Mouse (Mus musculus): ENCODE results near the gene Rlim. TPM values are rescaled to one million over a fixed set of nuclear protein-coding genes. Genes with fewer than 3 reads are reported as not detected.
A peak's percentile ranks its signal among the peaks of the same experiment; 100 is the strongest.

The Rlim gene
- polyA plus RNA-seq, 1 experiment from 2014 or later, result 20.2 TPM

DNA sequence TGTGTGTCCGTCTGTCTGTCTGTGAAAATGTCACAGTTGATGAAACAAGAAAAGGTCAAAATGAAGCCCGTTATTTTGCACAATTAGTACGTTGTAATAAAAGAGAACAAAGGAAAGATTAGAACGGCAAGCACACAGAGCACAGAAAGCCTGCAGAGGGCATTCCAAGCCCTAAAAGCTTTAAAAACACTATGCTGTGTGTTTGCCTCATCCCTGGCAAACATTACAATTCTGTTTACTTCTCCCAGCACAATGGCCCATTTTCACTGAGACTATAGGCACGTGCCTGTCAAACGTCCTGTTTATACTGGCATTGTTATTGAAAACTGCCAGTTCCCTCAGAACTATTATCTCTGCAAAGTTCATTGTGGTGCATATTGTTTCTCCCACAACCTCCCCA is 5.1 kb upstream of the Rlim start:
- H3K36me3 ChIP-seq (ENCODE audit: control insufficient read depth, insufficient read depth, low read length), result no peaks in the 10 kb centered on the region
- H3K4me3 ChIP-seq (ENCODE audit: low read length), result no peak overlapping the region
- no peak overlapping the region for H3K4me2 ChIP-seq (ENCODE audit: low read length)
- WGBS, result 18% methylated on average over 6 of the region's 6 CpGs
- H3K9me3 ChIP-seq (ENCODE audit: control insufficient read depth, low read length), result no peaks in the 10 kb centered on the region
- peaks cover 2% of the 10 kb centered on the region for H3K27me3 ChIP-seq (replicated peaks; ENCODE audit: control insufficient read depth, insufficient read depth, low read length)
- no peak overlapping the region for H3K9ac ChIP-seq (ENCODE audit: low read depth, low read length)
- ATAC-seq, result no peak
- H3K4me1 ChIP-seq (ENCODE audit: control insufficient read depth, insufficient read depth, low read depth, low read length), result no peaks in the 10 kb centered on the region
- no peak overlapping the region for H3K27ac ChIP-seq (ENCODE audit: low read depth, low read length)

DNA sequence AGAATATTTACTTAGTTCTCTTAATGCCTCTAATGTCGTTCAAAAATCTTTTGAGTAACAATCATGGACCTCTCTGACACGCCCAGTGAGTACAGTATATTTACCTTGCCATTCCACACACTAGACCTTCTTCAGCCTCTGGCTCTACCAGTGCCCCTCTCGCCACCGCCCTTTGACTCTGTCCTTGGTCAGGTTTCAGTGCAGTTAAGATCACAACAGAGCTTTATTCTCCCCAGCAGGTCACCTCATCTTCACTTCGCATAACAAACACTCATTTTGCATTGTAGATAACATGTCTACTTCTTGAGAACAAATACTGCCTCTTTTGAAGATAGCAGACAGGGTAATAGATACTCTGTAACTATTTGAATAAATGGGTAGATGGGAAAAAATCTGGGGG is 3.9 kb upstream of the Rlim start:
- H3K4me3 ChIP-seq (ENCODE audit: low read length), result no peak overlapping the region
- H3K27ac ChIP-seq (ENCODE audit: low read depth, low read length), result no peak overlapping the region
- H3K36me3 ChIP-seq (ENCODE audit: control insufficient read depth, insufficient read depth, low read length), result no peaks in the 10 kb centered on the region
- no peaks in the 10 kb centered on the region for H3K9me3 ChIP-seq (ENCODE audit: control insufficient read depth, low read length)
- H3K4me2 ChIP-seq (ENCODE audit: low read length), result no peak overlapping the region
- H3K9ac ChIP-seq (ENCODE audit: low read depth, low read length), result no peak overlapping the region
- H3K27me3 ChIP-seq (replicated peaks; ENCODE audit: control insufficient read depth, insufficient read depth, low read length), result peaks cover 2% of the 10 kb centered on the region
- ATAC-seq, result no peak
- H3K4me1 ChIP-seq (ENCODE audit: control insufficient read depth, insufficient read depth, low read depth, low read length), result no peaks in the 10 kb centered on the region
- 26% methylated on average over 5 of the region's 5 CpGs for WGBS

DNA sequence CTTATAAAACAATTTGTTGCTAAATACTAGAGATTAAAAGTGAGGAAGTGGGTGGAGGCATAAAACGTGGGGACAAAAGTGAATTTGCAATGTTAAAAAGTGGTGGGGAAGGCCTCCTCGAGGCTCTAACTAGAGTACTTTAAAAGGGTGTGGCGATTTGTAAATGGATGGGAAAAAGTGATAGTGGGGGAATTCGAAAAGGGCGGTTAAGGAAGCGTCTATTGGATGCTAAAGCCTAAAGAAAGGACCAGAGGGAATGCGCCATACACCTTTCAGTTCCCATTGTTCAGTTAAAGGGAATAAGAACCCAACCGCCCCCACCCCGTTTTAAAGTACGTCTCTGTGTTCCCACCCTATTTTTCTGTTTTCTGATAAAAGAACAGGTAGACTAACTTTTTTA is 722 bp upstream of the Rlim start:
- Histone ChIP-seq H3K9me3 (ENCODE audit: control insufficient read depth, low read length) (no peaks in the 10 kb centered on the region), H3K4me2 (ENCODE audit: low read length) (peak overlapping the region; percentile 54), H3K4me3 (ENCODE audit: low read length) (peak overlapping the region; percentile 72), H3K4me1 (ENCODE audit: control insufficient read depth, insufficient read depth, low read depth, low read length) (peaks cover 2% of the 10 kb centered on the region; the same call in 1 of the 2 replicates), H3K36me3 (ENCODE audit: control insufficient read depth, insufficient read depth, low read length) (no peaks in the 10 kb centered on the region), H3K27me3 (replicated peaks; ENCODE audit: control insufficient read depth, insufficient read depth, low read length) (no peaks in the 10 kb centered on the region; the same call in 1 of the 2 replicates), H3K9ac (ENCODE audit: low read depth, low read length) (no peak overlapping the region), H3K27ac (ENCODE audit: low read depth, low read length) (peak overlapping the region; percentile 75)
- ATAC-seq, result no peak
- WGBS, result 79% methylated on average over 10 of the region's 10 CpGs

DNA sequence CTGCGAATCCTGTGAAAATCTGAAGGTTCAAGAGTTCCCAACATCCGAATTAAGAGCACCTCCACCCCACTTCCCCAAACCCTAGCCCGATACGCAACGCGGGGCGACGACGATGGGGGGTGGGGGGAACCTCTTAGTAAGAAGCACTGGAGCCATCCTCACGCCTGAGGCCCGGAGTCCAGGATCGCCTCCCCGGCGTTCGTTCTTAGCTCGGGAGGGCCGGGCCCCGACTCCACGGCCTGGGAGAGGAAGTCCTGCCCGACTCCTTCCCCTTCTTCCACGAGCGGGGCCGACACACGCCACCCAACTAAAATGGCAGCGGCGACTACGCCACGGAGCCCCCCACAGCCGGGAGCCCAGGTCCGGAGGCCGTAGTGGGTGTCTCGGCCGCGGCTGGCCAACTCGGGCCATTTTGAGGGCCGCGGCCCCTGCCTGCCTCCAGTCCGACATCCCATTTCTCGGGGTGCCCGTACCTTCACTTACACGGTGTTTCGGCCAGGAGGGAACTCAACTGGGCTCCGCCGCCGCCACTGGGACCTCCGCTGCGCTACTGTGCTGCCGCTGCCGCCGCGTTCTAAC is 405 bp downstream of the Rlim start:
- WGBS, result 7% methylated on average over 36 of the region's 51 CpGs
- peak overlapping the region; percentile 91 for H3K27ac ChIP-seq (ENCODE audit: low read depth, low read length)
- peak overlapping the region; percentile 72 for H3K4me3 ChIP-seq (ENCODE audit: low read length)
- H3K9ac ChIP-seq (ENCODE audit: low read depth, low read length), result peak overlapping the region; percentile 80
- peaks cover 2% of the 10 kb centered on the region; the same call in 1 of the 2 replicates for H3K4me1 ChIP-seq (ENCODE audit: control insufficient read depth, insufficient read depth, low read depth, low read length)
- peak overlapping the region; percentile 59 for H3K4me2 ChIP-seq (ENCODE audit: low read length)
- no peaks in the 10 kb centered on the region for H3K9me3 ChIP-seq (ENCODE audit: control insufficient read depth, low read length)
- H3K36me3 ChIP-seq (ENCODE audit: control insufficient read depth, insufficient read depth, low read length), result no peaks in the 10 kb centered on the region
- H3K27me3 ChIP-seq (replicated peaks; ENCODE audit: control insufficient read depth, insufficient read depth, low read length), result no peaks in the 10 kb centered on the region; the same call in 1 of the 2 replicates
- no peak; the same call in 1 of the 2 replicates for ATAC-seq

DNA sequence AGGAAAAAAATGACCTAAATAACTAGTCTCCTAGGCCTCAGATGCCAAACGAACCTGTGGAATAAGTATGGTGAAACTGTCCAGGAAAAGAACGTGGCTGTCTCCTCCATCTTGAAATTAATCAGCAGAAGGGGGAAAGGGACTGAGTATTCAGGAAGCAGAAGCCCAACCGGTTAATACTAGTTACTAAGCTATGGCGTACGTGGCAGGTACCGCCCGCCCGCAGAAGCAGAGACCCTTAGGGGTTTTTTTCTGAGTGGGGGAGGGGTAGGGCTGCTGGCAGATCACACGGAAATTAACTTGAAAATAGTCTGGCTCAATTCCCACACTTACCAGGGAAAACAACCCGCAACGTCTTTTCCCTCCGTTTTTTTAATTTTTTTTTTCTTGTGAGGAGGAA is 1.0 kb downstream of the Rlim start:
- WGBS, result 17% methylated on average over 12 of the region's 12 CpGs

DNA sequence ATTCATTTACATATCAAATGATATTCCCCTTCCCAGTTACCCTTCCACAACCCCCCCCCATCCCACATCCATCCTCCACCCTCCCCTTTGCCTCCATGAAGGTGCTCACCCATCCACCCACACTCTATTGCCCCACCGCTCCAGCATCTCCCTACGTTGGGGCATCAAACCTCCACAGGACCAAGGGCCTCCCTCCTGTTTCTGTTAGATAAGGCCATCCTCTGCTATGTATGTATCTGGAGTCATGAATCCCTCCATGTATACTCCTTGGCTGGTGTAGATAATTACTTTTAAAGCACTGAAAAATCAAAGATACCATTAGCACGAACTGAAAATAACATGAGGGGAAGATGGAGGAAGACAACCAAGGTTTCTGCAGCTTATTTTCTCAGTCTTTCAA is 41.4 kb downstream of the Rlim start:
- H3K4me1 ChIP-seq (ENCODE audit: control insufficient read depth, insufficient read depth, low read depth, low read length), result no peaks in the 10 kb centered on the region
- H3K4me2 ChIP-seq (ENCODE audit: low read length), result no peak overlapping the region
- no peaks in the 10 kb centered on the region for H3K36me3 ChIP-seq (ENCODE audit: control insufficient read depth, insufficient read depth, low read length)
- no peak for ATAC-seq
- no peak overlapping the region for H3K4me3 ChIP-seq (ENCODE audit: low read length)
- WGBS, result 89% methylated on average over 3 of the region's 3 CpGs
- no peak overlapping the region for H3K27ac ChIP-seq (ENCODE audit: low read depth, low read length)
- no peaks in the 10 kb centered on the region for H3K9me3 ChIP-seq (ENCODE audit: control insufficient read depth, low read length)
- H3K27me3 ChIP-seq (replicated peaks; ENCODE audit: control insufficient read depth, insufficient read depth, low read length), result peaks cover 2% of the 10 kb centered on the region; the same call in 1 of the 2 replicates
- H3K9ac ChIP-seq (ENCODE audit: low read depth, low read length), result no peak overlapping the region

More for the DNA sequence above, 1.0 kb downstream of the Rlim start:
- Histone ChIP-seq H3K9me3 (ENCODE audit: control insufficient read depth, low read length) (no peaks in the 10 kb centered on the region), H3K4me3 (ENCODE audit: low read length) (peak overlapping the region; percentile 72), H3K9ac (ENCODE audit: low read depth, low read length) (peak overlapping the region; percentile 80), H3K4me2 (ENCODE audit: low read length) (peak overlapping the region; percentile 59), H3K27ac (ENCODE audit: low read depth, low read length) (peak overlapping the region; percentile 44; the same call in 1 of the 2 replicates), H3K27me3 (replicated peaks; ENCODE audit: control insufficient read depth, insufficient read depth, low read length) (no peaks in the 10 kb centered on the region; the same call in 1 of the 2 replicates), H3K4me1 (ENCODE audit: control insufficient read depth, insufficient read depth, low read depth, low read length) (peaks cover 2% of the 10 kb centered on the region; the same call in 1 of the 2 replicates), H3K36me3 (ENCODE audit: control insufficient read depth, insufficient read depth, low read length) (no peaks in the 10 kb centered on the region)
- no peak for ATAC-seq

DNA sequence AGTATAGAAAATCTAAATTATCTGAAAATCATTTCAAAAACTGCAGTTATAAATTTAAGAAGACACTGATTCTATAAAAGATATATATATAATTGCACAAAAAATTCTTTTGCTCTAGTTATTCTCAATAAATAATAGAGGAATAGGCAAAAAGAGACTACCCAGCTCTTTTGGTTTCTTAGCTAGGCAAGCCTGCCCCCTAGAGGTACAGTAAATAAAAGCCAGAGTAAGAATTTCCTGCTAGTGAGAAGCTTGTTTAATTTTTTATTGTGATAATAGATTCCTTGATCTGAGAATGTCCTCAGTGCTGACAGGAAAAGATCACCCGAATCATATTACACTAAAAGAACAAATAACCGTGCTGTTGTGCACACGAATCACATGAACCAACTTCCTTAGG is 43.8 kb downstream of the Rlim start:
- 15% methylated on average over 3 of the region's 3 CpGs for WGBS
- H3K27me3 ChIP-seq (replicated peaks; ENCODE audit: control insufficient read depth, insufficient read depth, low read length), result 0 out of 2 replicates have a peak, but pooled peaks cover 2% of the 10 kb centered on the region
- no peak overlapping the region for H3K9ac ChIP-seq (ENCODE audit: low read depth, low read length)

DNA sequence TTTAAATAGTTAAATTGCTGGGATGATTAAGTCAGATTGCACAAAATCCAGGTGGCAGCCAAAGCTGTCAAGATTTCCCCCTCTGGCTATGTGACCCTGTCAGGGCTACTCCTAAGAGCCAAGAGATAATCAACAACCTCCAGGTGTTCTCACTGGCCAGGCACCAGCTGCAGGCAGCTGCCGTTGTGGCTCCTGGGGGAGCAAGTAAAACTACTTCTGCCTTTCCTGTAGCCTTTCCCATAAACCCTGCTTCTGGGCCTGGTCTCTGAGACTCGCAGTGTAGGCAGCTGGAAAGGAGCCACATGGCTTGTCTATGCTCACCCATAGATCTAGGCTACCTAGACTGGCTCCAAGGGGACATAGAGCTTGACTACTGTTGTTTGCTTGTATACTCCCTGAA is 58.6 kb downstream of the Rlim start:
- no peak for ATAC-seq
- Histone ChIP-seq H3K27ac (ENCODE audit: low read depth, low read length) (no peak overlapping the region), H3K36me3 (ENCODE audit: control insufficient read depth, insufficient read depth, low read length) (no peaks in the 10 kb centered on the region), H3K4me2 (ENCODE audit: low read length) (no peak overlapping the region), H3K9me3 (ENCODE audit: control insufficient read depth, low read length) (no peaks in the 10 kb centered on the region), H3K4me3 (ENCODE audit: low read length) (no peak overlapping the region), H3K4me1 (ENCODE audit: control insufficient read depth, insufficient read depth, low read depth, low read length) (no peaks in the 10 kb centered on the region), H3K27me3 (replicated peaks; ENCODE audit: control insufficient read depth, insufficient read depth, low read length) (peaks cover 8% of the 10 kb centered on the region), H3K9ac (ENCODE audit: low read depth, low read length) (no peak overlapping the region)
- WGBS, result 58% methylated on average over 2 of the region's 2 CpGs

More for the DNA sequence above, 43.8 kb downstream of the Rlim start:
- no peaks in the 10 kb centered on the region for H3K4me1 ChIP-seq (ENCODE audit: control insufficient read depth, insufficient read depth, low read depth, low read length)
- no peak overlapping the region for H3K4me3 ChIP-seq (ENCODE audit: low read length)
- no peak for ATAC-seq
- H3K36me3 ChIP-seq (ENCODE audit: control insufficient read depth, insufficient read depth, low read length), result no peaks in the 10 kb centered on the region
- H3K4me2 ChIP-seq (ENCODE audit: low read length), result no peak overlapping the region
- H3K27ac ChIP-seq (ENCODE audit: low read depth, low read length), result no peak overlapping the region
- H3K9me3 ChIP-seq (ENCODE audit: control insufficient read depth, low read length), result no peaks in the 10 kb centered on the region

DNA sequence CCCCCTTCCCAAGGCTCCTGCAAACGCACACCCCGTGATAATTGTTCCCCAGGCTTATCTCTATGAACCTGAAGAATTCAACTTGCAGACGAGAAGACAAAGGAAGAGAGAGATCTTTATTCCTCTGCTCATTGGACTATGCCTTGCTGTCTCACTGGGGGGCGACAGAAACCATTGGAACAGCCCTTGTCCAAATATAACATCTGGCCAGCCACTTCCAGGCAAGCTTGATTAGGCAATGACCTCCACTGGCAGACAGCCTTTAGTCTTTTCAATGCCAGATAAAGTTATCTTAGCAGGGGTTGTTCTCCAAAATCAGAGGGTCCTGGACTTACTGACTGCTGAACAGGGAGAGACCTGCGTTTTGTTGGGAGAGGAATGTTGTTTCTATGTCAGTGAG is 62.1 kb downstream of the Rlim start:
- Histone ChIP-seq H3K27me3 (replicated peaks; ENCODE audit: control insufficient read depth, insufficient read depth, low read length) (peaks cover 9% of the 10 kb centered on the region), H3K36me3 (ENCODE audit: control insufficient read depth, insufficient read depth, low read length) (no peaks in the 10 kb centered on the region), H3K27ac (ENCODE audit: low read depth, low read length) (no peak overlapping the region), H3K9ac (ENCODE audit: low read depth, low read length) (no peak overlapping the region), H3K9me3 (ENCODE audit: control insufficient read depth, low read length) (no peaks in the 10 kb centered on the region), H3K4me2 (ENCODE audit: low read length) (no peak overlapping the region), H3K4me1 (ENCODE audit: control insufficient read depth, insufficient read depth, low read depth, low read length) (no peaks in the 10 kb centered on the region), H3K4me3 (ENCODE audit: low read length) (no peak overlapping the region)
- ATAC-seq, result no peak
- 46% methylated on average over 5 of the region's 5 CpGs for WGBS

All from hindbrain, embryonic 16.5 days (tissue).